Mouse (Mus musculus) bone marrow, adult 2 months (tissue): ENCODE results near the gene Elp4. TPM values are rescaled to one million over a fixed set of nuclear protein-coding genes. Genes with fewer than 3 reads are reported as not detected.
A peak's percentile ranks its signal among the peaks of the same experiment; 100 is the strongest.

ENCODE experiments used
- H3K27ac ChIP-seq: fragments of 200-500 bp; 2 replicates; pipeline ENCODE4 v1.5.1; 2012; ENCODE audit warnings: low read depth, mild to moderate bottlenecking, control low read depth, inconsistent platforms, low read length; ENCODE audit not compliant: control insufficient read depth, poor library complexity, insufficient read depth
- H3K4me1 ChIP-seq: fragments of 200-500 bp; 2 replicates; pipeline ENCODE4 v1.6.1; 2011; ENCODE audit warnings: low read length; ENCODE audit not compliant: control insufficient read depth, insufficient read depth
- H3K4me3 ChIP-seq: fragments of 200-500 bp; replicated peaks from 2 replicates; pipeline ENCODE3; 2011; ENCODE audit warnings: mild to moderate bottlenecking, low read depth, low read length, control low read depth; ENCODE audit not compliant: control insufficient read depth
- CTCF ChIP-seq: fragments of 200-500 bp; IDR thresholded peaks from 2 replicates; pipeline ENCODE4 v1.5.1; 2011; ENCODE audit warnings: low read length, control low read depth; ENCODE audit not compliant: control insufficient read depth, insufficient read depth
- POLR2A ChIP-seq: fragments of 200-500 bp; IDR thresholded peaks from 2 replicates; pipeline ENCODE4 v1.6.1; 2011; ENCODE audit warnings: low read depth, mild to moderate bottlenecking, control low read depth, low read length, borderline replicate concordance; ENCODE audit not compliant: control insufficient read depth
- WGBS: fragments of 180-500 bp; shearing (Covaris S2); methylation state at CpG from one replicate; pipeline ENCODE4 v1.1.7; 2018; 5-methylcytosine and 5-hydroxymethylcytosine counted together
- polyA plus RNA-seq: library from polyadenylated mRNA; stranded (reverse); fragments of >200 nt; gene quantifications from 2 replicates; pipeline ENCODE4 v1.2.4, GENCODE M21; 2011; ENCODE audit warnings: low replicate concordance; ENCODE audit not compliant: missing spikeins, insufficient read depth, insufficient read length

The Elp4 gene
- polyA plus RNA-seq, 1 experiment: 6.3 TPM

DNA sequence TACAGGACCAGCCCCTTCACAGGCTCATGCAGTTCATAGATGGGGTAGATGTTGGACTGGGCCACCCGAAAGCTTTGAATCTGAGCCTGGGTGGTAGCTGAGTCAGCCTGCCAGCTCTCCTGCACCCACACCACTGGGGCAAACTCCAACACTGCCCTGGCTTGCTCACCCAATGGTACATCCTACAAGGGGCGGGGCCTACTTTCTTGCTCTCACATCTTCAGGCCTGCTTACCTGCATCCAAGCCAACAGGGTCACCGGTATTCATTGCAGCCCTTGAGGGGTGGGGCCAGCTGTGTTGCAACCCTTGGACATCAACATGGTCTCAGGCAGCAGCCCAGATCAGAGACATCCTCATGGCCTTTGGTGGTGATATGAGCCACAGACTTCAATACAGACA is 6.2 kb upstream of the Elp4 start:
- TF ChIP-seq POLR2A (no peak), CTCF (no peak)
- Histone ChIP-seq H3K27ac (no peak overlapping the region), H3K4me3 (no peak overlapping the region), H3K4me1 (no peaks in the 10 kb centered on the region)
- 83% methylated on average over 3 of the region's 3 CpGs for WGBS

DNA sequence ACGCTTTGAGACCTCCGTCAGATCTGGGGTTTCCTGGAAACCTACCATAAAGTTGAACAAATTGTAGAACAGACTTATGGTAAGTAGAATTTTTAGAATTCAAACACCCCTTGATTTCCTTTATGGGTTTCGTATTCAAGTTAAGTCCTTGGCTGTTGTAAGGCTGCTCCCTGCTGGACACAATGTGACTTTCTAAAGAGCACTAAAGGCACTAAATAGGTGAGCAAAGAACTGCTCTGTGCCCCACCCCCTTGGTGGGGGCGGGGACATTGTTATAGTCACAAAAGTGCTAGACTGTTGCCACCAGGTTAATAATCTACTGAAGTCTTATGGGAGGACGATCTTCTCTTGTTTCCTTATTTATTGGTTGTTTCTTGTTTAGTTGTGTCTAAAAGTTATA is 4.0 kb upstream of the Elp4 start:
- H3K4me3 ChIP-seq: no peak overlapping the region
- 79% methylated on average over 5 of the region's 5 CpGs for WGBS
- no peaks in the 10 kb centered on the region for H3K4me1 ChIP-seq
- no peak overlapping the region for H3K27ac ChIP-seq
- TF ChIP-seq POLR2A (no peak), CTCF (no peak)

DNA sequence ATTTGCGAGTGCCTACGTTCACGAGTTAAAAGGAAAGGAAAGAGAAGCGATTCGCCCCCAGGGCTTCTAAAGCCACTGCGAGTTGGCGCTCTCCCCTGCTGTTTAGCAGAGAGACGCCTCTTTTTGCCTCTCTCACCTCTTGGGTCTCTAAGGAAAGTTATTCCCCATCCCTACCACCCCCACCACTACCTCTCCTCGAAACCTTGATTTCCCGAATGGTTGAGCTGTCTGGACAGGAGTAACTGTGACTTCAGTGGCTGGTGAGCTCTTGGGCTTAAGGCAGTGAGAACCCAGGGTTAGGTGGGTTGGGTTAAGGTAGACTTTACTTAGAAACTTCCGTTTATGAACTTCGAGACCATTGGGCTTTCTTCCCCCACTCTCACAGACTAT is 388 bp upstream of the Elp4 start:
- no peak for TF ChIP-seq POLR2A
- TF ChIP-seq CTCF: no peak
- no peak overlapping the region for H3K27ac ChIP-seq
- H3K4me1 ChIP-seq: no peaks in the 10 kb centered on the region
- under 1% methylated on average over 12 of the region's 12 CpGs for WGBS
- peak overlapping the region; percentile 75 for H3K4me3 ChIP-seq

DNA sequence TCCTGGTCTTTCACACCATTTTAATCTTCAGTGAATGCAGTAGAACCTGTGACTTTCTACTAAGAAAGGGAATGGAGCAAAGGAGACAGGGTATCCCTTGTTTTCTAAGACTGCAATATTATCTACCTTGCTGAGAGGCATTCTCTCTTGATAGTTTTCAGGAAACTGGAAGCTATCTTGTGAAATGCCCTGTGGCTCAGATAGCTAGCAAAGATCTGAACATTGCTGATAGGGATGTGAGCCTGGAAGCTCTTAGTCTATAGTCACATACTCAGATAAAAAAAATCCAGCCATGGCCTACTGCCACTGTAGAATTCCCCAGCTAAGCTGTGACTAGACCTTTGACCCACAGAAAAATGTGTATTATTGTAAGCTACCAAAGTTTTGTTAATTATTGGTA is 13.5 kb downstream of the Elp4 start:
- Histone ChIP-seq H3K27ac (no peak overlapping the region), H3K4me1 (no peaks in the 10 kb centered on the region), H3K4me3 (no peak overlapping the region)
- TF ChIP-seq POLR2A (no peak), CTCF (no peak)

DNA sequence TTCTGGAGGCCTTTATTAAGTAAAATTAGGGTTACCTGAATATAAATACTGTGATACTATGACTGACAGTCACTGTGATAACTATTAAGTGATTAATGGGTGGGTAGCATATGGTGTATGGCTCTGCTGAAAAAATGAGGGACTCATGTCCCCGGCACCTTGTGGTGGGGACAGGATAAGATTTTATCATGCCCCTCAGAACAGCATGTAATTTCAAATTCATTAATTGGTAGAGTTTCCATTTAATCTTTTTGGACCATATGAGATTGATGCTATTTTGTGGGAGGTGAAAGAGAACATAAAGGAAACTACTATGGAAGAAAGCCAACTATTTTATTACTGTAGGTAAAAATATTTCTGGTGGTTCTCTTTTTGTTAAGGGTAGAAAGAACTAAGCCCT is 31.0 kb downstream of the Elp4 start:
- no peak overlapping the region for H3K27ac ChIP-seq
- 67% methylated on average over 1 of the region's 1 CpGs for WGBS
- no peak overlapping the region for H3K4me3 ChIP-seq
- H3K4me1 ChIP-seq: no peaks in the 10 kb centered on the region
- no peak for TF ChIP-seq CTCF
- no peak for TF ChIP-seq POLR2A

DNA sequence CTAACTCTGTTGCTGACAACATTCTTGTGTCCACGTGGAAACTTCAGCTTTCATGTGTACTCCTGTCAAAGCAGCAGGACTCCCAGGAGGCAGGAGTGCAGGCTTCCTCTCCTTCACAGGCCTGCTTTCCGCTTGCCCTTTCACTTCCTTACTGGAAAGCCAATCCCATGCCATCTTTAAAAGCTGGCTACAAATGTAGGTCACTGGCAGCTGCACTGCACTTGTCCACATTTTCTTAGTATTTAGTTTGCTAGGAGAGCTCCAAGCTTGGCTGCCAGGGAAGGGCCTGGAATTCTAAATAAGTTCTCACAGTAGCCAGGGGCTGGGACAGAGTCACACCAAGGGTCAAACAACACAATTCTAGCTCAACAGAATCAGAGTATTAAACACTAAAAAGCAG is 49.6 kb downstream of the Elp4 start:
- TF ChIP-seq CTCF (no peak), POLR2A (no peak)
- H3K27ac ChIP-seq: no peak overlapping the region
- WGBS: 67% methylated on average over 2 of the region's 2 CpGs
- no peak overlapping the region for H3K4me3 ChIP-seq
- H3K4me1 ChIP-seq: no peaks in the 10 kb centered on the region

DNA sequence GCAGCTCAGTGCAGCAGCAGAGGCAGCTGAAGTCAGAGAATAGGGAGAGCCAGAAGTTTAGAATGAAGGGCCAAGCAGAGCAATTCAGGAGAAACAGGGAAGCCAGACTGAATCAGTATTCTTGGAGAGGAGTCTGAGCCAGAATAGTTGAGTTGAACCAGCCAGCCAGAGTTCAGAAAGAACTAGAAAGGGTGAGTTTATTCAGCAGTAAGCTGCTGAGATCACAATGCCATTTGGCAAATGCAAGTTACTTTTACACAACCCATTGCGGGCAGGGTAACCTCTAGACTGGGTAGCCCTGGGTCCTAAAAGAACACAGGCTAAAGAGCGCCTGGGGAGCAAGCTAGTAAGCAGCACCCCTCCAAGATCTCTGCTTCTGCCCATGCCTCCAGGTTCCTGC is 51.4 kb downstream of the Elp4 start:
- Histone ChIP-seq H3K4me1 (no peaks in the 10 kb centered on the region), H3K27ac (no peak overlapping the region), H3K4me3 (no peak overlapping the region)
- WGBS: 84% methylated on average over 2 of the region's 2 CpGs
- TF ChIP-seq CTCF (no peak), POLR2A (no peak)

DNA sequence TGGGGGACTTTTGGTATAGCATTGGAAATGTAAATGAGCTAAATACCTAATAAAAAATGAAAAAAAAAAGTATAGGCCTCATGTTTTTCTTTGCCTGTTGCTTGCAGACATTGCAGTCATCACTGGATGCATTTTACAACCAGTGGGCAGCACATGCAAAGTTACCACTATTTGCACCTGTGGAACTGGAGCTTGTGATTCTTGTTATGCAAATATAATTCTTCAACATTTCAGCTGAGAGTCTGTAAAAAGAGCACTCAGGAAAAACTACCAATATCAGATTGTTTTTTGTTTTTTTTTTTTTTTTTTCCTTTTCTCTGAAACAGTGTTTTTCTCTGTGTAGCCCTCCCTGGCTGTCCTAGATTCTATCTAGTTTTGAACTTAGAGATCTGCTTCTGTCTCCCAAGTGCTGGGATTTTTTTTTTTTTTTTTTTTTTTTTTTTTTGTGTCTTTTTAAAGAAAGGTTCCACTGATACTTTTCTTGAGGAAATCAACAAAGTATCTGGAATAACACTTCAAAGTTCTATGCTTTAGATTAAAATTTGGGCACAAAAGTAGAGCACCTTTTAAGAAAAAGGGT is 52.6 kb downstream of the Elp4 start:
- no peak overlapping the region for H3K4me3 ChIP-seq
- no peaks in the 10 kb centered on the region for H3K4me1 ChIP-seq
- no peak overlapping the region for H3K27ac ChIP-seq
- TF ChIP-seq POLR2A (no peak), CTCF (no peak)

DNA sequence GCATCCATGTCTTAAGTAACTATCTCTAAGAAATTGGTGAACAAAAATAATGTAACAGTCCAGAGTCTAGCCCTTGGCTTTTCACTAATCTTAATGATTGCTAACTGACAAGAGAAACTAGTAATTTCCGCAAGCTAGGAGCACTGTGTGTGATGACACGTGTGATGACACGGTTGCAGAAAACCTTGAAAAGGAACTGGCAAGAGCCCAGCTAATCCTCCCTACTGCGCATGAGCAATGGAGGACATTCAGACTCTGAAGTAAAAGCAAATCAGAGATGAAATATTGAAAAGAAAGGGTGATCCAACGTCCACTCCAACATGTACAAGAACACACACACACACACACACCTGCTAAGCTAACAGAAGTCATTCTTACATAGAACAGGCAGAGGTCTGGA is 61.2 kb downstream of the Elp4 start:
- no peak overlapping the region for H3K4me3 ChIP-seq
- no peak for TF ChIP-seq CTCF
- no peak for TF ChIP-seq POLR2A
- H3K27ac ChIP-seq: no peak overlapping the region
- WGBS: 86% methylated on average over 5 of the region's 5 CpGs
- no peaks in the 10 kb centered on the region for H3K4me1 ChIP-seq

DNA sequence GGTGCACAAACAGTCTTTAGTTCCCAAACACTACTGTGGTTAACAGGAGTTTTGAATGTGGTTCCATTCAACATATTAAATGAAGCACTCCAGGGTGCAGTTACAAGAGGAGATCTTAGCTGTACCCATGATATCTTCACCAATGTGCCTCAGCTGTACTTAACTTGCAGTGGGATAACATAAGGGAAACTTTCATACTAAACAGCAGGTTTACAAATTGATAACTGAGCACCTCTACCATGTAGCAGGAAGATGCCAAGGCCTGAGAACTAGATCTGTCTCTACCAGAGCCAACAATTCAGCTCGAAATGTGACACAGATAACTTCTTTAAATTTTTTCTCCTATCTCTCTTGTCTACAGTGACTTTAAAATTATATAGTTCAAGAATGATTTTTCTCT is 86.4 kb downstream of the Elp4 start:
- H3K27ac ChIP-seq: no peak overlapping the region
- no peak overlapping the region for H3K4me3 ChIP-seq
- WGBS: 66% methylated on average over 1 of the region's 1 CpGs
- no peaks in the 10 kb centered on the region for H3K4me1 ChIP-seq
- TF ChIP-seq POLR2A (no peak), CTCF (no peak)
